Mouse (Mus musculus) liver, embryonic 14.5 days (tissue): Measurements from ENCODE around the gene Actr6.

Source experiments
- CTCF ChIP-seq: IDR thresholded peaks from 2 replicates; pipeline ENCODE4 v1.5.1; 2016; ENCODE audit warnings: antibody characterized with exemption, low read depth, control low read depth
- EP300 ChIP-seq: IDR thresholded peaks from 2 replicates; pipeline ENCODE4 v1.6.1; 2016; ENCODE audit warnings: antibody characterized with exemption, low read depth

DNA sequence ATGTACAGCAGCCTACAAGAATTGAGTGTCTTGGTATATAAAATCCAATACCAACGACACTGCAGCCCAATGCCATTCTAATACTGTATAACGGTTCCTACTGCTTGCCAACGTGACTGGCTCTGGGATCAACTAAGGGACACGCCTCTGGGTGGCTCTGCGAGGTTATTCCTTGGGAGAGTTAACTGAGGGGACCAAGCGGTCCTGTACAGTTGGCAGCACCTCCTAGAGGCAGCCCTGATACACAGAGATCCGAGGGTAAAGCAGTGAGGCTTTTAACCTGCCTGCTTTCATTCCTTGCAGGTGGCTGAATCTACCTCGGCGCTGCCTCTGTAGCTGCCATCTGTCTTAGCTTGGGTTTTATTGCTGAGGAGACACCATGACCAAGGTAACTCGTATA is 49.1 kb downstream of the Actr6 start:
- TF ChIP-seq CTCF (no peak; the same call in 1 of the 2 replicates), EP300 (no peak)
